Mouse (Mus musculus) hindbrain, embryonic 13.5 days (tissue): ENCODE results near the gene Casc1. TPM values are rescaled to one million over a fixed set of nuclear protein-coding genes. Genes with fewer than 3 reads are reported as not detected.
A peak's percentile ranks its signal among the peaks of the same experiment; 100 is the strongest.

Source experiments
- ATAC-seq: fragments of 200-750 bp; cut with Nextera tagmentation; 2 replicates; pipeline ENCODE4 v1.8.0; 2017; ENCODE audit warnings: moderate TSS enrichment; ENCODE audit not compliant: low FRiP score
- H3K27ac ChIP-seq: fragments of 300-500 bp; sonication (generic); 2 replicates; pipeline ENCODE4 v1.5.1; 2015; ENCODE audit warnings: inconsistent platforms, mild to moderate bottlenecking, moderate library complexity
- H3K27me3 ChIP-seq: fragments of 300-500 bp; sonication (generic); 2 replicates; pipeline ENCODE4 v1.6.1; 2015; ENCODE audit warnings: mild to moderate bottlenecking, inconsistent platforms
- H3K36me3 ChIP-seq: fragments of 300-500 bp; sonication (generic); 2 replicates; pipeline ENCODE4 v1.6.1; 2015; ENCODE audit warnings: mild to moderate bottlenecking, inconsistent platforms
- H3K4me1 ChIP-seq: fragments of 300-500 bp; sonication (generic); replicated peaks from 2 replicates; pipeline ENCODE4 v1.6.1; 2015; ENCODE audit warnings: inconsistent platforms
- H3K4me2 ChIP-seq: fragments of 300-500 bp; sonication (generic); 2 replicates; pipeline ENCODE4 v1.6.1; 2015; ENCODE audit warnings: inconsistent platforms, mild to moderate bottlenecking, moderate library complexity
- H3K4me3 ChIP-seq: fragments of 300-500 bp; sonication (generic); 2 replicates; pipeline ENCODE4 v1.5.1; 2015; ENCODE audit warnings: mild to moderate bottlenecking, inconsistent platforms
- H3K9ac ChIP-seq: fragments of 300-500 bp; sonication (generic); 2 replicates; pipeline ENCODE4 v1.6.1; 2015; ENCODE audit warnings: mild to moderate bottlenecking, inconsistent platforms
- H3K9me3 ChIP-seq: fragments of 300-500 bp; sonication (generic); 2 replicates; pipeline ENCODE4 v1.6.1; 2016; ENCODE audit warnings: inconsistent platforms
- WGBS: fragments of 180-500 bp; shearing (Covaris S2); methylation state at CpG from one replicate; pipeline ENCODE4 v1.1.7; 2015; 5-methylcytosine and 5-hydroxymethylcytosine counted together
- polyA plus RNA-seq: library from polyadenylated mRNA; unstranded; fragments of >200 nt; fragmentation: Nextera tagmentation; extraction: Ambion mirVana; gene quantifications from 2 replicates; pipeline ENCODE4 v1.2.1, GENCODE M21; 2015

The Casc1 gene
- polyA plus RNA-seq, 1 experiment from 2014 or later: 0.97 TPM

DNA sequence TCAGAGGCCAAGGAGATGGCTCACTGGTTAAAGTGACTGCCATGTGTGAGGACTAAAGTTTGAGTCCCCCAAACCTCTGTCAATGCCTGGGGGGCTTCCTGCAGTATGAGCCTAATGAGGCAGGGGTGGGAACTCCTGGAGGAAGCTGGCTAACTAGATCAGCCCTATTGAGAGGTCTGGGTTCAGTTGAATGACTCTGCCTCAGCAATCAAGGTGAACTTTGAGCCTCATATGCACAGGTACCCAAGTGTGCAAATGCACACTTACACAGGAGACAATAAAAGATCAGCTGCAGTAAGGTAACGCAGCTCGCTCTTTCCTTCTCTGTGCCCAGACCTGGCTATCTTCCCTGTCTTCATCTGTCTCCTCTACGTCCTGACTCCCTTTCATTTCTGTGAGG lies 17.8 kb downstream of the Casc1 start:
- Histone ChIP-seq H3K4me1 (no peaks in the 10 kb centered on the region), H3K36me3 (no peaks in the 10 kb centered on the region), H3K9me3 (no peaks in the 10 kb centered on the region), H3K4me3 (no peak overlapping the region), H3K9ac (no peak overlapping the region), H3K27ac (no peak overlapping the region), H3K4me2 (no peak overlapping the region), H3K27me3 (no peaks in the 10 kb centered on the region)
- WGBS: 93% methylated on average over 3 of the region's 3 CpGs
- no peak for ATAC-seq

DNA sequence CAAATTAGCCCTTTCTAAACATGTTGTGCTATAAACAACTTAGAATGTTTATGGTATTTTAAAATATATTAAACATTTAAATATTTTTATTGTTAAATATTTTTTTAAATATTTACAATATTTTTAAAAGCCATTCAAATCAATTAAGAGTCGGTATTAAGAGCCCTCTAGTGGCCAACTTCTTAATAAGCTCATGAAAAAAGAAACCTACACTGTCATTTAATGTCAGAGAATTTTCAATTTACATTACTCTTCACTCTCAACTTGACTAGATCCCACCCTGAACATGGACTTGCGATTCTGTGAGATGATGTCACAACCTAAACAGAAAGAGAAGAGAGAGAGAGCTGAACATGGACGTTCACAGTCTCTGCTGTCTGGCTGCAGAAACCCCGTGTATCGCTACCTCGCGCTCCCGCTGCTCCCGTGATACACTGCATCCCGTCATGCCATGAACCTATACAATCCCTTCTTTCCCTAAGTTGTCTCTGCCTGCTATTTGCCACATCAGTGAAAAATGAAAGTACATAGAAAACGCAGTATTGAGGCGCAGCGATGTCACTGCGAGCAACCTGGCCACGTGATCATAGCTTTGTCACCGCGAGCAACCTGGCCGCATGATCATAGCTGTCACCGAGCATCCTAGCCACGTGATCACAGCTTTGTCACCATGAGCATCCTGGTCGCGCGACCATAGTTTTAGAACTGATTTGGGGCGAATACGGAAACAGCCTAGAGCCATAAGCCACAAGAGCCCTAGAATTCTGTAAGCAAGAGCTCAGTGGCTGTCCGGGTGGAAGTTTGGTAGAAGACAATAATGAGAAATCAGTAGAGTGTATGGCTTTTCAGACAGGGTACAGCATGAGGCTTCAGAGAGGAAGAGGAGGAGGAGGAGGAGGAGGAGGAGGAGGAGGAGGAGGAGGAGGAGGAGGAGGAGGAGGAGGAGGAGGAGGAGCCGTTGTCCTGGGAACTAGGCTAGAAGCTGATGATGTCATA lies 23.4 kb downstream of the Casc1 start:
- Histone ChIP-seq H3K27ac (peak overlapping the region; percentile 56; the same call in 1 of the 2 replicates), H3K9ac (no peak overlapping the region), H3K4me1 (no peaks in the 10 kb centered on the region), H3K9me3 (no peaks in the 10 kb centered on the region), H3K36me3 (no peaks in the 10 kb centered on the region), H3K4me3 (peak overlapping the region; percentile 23), H3K4me2 (peak overlapping the region; percentile 42), H3K27me3 (no peaks in the 10 kb centered on the region)
- ATAC-seq: peak; percentile 73
- WGBS: 59% methylated on average over 27 of the region's 27 CpGs

DNA sequence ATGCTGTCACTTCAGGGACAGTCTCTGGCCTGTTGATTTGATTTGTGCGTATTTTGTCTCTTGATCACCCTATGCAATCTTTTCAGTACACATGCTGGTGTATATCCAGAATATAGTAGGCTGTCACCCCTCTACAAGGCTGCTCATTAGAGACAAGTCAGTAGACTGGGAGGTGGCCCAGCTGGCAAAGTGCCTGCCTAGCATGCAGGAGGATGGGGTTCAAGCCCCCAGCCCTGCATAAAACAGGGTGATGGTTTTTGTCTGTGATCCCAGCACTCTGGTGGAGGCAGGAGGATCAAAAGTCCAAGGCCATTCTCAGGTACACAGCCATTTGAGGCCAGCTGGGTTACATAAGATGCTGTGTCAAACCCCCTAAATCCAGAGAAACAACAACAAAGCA lies 24.7 kb downstream of the Casc1 start:
- no peak overlapping the region for H3K27ac ChIP-seq
- H3K4me2 ChIP-seq: no peak overlapping the region
- no peaks in the 10 kb centered on the region for H3K27me3 ChIP-seq
- H3K36me3 ChIP-seq: no peaks in the 10 kb centered on the region
- WGBS: 94% methylated on average over 1 of the region's 1 CpGs
- no peak overlapping the region for H3K9ac ChIP-seq
- no peak for ATAC-seq
- no peak overlapping the region for H3K4me3 ChIP-seq
- H3K9me3 ChIP-seq: no peaks in the 10 kb centered on the region
- H3K4me1 ChIP-seq: no peaks in the 10 kb centered on the region

DNA sequence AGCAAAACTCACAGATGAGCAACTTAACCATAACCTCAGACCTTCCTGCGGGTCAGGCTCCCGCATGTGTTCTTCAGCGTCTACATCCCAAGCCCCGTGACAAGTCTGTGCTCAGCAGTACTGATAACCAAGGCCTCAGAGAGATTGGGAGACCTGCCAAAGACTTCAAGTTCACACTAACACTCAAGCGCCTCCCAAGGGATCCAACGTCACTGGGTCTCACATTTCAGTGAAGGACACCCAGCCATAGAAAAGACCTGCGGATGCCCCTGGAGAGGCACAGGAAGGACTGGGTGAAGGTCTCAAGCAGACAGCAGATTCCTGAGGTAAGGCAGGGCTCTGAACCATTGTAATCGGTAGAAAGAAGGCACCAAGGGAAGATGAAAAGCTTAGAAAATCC lies 28.8 kb downstream of the Casc1 start:
- H3K9ac ChIP-seq: no peak overlapping the region
- no peaks in the 10 kb centered on the region for H3K36me3 ChIP-seq
- no peak overlapping the region for H3K4me2 ChIP-seq
- H3K27me3 ChIP-seq: peaks cover 3% of the 10 kb centered on the region; the same call in 1 of the 2 replicates
- H3K4me3 ChIP-seq: no peak overlapping the region
- H3K4me1 ChIP-seq: no peaks in the 10 kb centered on the region
- H3K27ac ChIP-seq: no peak overlapping the region
- no peak for ATAC-seq
- no peaks in the 10 kb centered on the region for H3K9me3 ChIP-seq
- WGBS: 81% methylated on average over 8 of the region's 8 CpGs

DNA sequence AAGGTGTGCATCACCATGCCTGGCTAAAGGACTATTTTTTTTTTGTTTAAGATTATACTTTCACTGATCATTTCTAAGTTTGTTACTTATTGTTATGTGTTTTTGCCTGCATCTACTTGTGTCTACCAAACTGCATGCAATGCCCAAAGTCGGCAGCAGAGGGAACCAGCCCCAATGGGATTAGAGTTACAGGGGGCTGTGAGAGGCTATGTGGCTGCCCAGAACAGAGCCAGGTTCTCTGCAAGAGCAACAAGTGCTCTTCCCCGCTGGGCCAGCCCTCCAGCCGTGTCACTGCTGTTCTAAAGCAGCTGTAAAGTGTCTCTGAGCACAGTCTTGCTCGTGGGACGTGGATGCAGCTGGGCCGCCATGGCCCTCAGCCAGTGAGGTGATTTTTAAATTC lies 31.1 kb downstream of the Casc1 start:
- no peak for ATAC-seq
- no peak overlapping the region for H3K27ac ChIP-seq
- no peak overlapping the region for H3K4me3 ChIP-seq
- no peaks in the 10 kb centered on the region for H3K9me3 ChIP-seq
- H3K9ac ChIP-seq: no peak overlapping the region
- no peak overlapping the region for H3K4me2 ChIP-seq
- no peaks in the 10 kb centered on the region for H3K36me3 ChIP-seq
- peaks cover under 1% of the 10 kb centered on the region for H3K4me1 ChIP-seq
- WGBS: 22% methylated on average over 6 of the region's 6 CpGs
- peaks cover 23% of the 10 kb centered on the region for H3K27me3 ChIP-seq

DNA sequence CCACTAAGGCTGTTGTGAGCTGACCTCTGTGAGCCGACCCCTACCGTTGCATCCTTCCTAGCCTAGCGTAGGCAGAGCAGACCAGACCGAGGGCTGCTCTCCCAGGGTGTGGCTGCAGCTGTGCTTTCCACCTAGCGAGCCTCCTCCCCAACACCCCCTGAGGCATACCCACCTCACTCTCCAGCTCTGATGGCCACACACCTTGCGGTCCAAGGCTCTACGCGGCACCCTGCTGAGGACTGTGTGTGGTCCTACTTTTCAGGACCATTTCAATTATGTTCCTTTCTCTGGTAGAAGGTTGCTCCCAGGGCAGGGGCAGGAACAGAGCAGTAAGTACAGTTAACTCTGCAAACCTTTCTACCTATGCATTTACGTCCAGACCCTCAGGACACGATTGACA lies 34.3 kb downstream of the Casc1 start:
- H3K9ac ChIP-seq: no peak overlapping the region

DNA sequence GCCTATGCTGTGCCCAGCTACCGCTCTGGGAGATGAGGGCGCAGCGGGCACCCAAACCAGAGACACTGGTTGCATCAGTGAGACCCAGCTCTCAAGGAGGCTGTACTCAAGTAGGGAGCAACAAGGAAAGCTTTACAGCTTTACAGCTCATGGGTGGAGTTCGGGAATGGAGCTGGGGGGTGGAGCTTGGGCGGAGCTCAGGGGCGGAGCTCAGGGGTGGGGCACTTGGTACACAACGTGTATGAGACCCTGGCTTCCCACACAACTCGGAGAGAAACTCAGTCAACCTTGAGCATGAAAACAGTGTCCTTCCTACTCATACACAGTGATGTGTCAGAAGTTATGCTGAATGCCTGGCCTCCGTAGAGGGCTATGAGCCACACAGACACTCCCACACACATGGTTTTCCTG lies 35.2 kb downstream of the Casc1 start:
- Histone ChIP-seq H3K4me2 (no peak overlapping the region), H3K27ac (no peak overlapping the region), H3K9me3 (no peaks in the 10 kb centered on the region), H3K27me3 (peaks cover 30% of the 10 kb centered on the region), H3K4me3 (no peak overlapping the region), H3K36me3 (no peaks in the 10 kb centered on the region), H3K4me1 (peaks cover 19% of the 10 kb centered on the region), H3K9ac (no peak overlapping the region)
- 37% methylated on average over 9 of the region's 9 CpGs for WGBS
- ATAC-seq: no peak

More for the DNA sequence above, 34.3 kb downstream of the Casc1 start:
- 54% methylated on average over 10 of the region's 10 CpGs for WGBS
- no peak for ATAC-seq
- Histone ChIP-seq H3K4me2 (no peak overlapping the region), H3K4me3 (no peak overlapping the region), H3K4me1 (peaks cover 19% of the 10 kb centered on the region), H3K27me3 (peaks cover 30% of the 10 kb centered on the region), H3K36me3 (no peaks in the 10 kb centered on the region), H3K27ac (no peak overlapping the region), H3K9me3 (no peaks in the 10 kb centered on the region)

DNA sequence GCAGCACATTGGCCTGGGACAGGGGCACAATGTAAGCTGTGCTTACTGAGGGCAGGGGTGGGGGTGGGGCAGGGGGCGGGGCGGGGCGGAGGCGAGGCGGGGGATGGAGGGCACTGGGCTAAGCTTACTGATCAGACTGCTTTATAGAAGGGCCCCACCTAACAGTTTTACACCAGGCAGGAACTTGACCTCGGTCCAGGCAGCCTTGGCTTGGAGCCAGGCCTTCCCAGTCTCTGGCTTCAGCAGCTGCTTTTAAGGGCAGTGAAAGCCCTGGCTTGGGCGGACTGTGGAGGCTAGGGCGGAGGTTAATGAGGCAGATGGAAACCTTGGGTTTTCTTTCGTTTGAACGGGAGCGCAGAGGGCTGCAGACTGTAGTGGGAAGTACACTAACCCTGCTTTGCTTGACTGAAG lies 37.0 kb downstream of the Casc1 start:
- Histone ChIP-seq H3K27ac (no peak overlapping the region), H3K4me2 (peak overlapping the region; percentile 23; the same call in 1 of the 2 replicates), H3K9ac (no peak overlapping the region), H3K4me1 (peaks cover 19% of the 10 kb centered on the region), H3K36me3 (no peaks in the 10 kb centered on the region), H3K27me3 (peaks cover 30% of the 10 kb centered on the region), H3K9me3 (no peaks in the 10 kb centered on the region), H3K4me3 (no peak overlapping the region)
- 3% methylated on average over 11 of the region's 11 CpGs for WGBS
- peak; percentile 57; the same call in 1 of the 2 replicates for ATAC-seq

DNA sequence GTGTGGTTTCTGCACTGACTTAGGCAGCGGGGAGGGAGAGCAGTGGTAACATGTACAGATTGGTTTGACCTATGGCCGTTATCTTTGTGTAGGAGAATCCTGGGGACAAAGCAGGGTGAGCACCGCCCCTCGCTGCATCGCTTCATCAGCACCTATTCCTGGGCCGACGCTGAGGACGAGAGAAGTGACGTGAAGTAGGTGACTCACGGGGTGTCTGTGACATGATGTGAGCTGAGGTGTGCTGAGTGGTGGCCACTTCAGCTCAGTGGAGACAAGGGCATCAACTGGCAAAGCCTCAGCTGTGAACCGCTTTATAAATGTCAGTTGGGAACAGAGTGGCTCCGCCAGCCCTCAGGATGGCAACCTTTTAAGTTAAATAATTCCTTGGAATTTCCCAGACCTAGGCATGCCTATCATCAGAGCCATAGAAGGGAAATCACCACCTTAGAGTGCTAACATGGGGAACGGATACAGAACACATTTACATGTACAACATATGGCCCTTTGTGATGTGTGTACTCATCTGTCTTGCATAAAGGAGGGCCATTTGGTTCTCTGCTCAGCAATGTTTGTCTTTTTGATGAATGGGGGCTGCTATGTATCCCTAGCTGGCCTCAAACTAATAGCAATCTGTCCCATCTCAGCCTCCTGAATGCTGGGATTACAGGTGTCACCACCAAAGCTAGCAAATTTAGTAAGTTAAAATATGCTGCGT lies 38.8 kb downstream of the Casc1 start:
- H3K27me3 ChIP-seq: peaks cover 27% of the 10 kb centered on the region
- no peak for ATAC-seq
- no peaks in the 10 kb centered on the region for H3K9me3 ChIP-seq
- H3K9ac ChIP-seq: no peak overlapping the region
- H3K36me3 ChIP-seq: no peaks in the 10 kb centered on the region
- H3K4me2 ChIP-seq: no peak overlapping the region
- H3K4me1 ChIP-seq: peaks cover 19% of the 10 kb centered on the region
- 76% methylated on average over 14 of the region's 14 CpGs for WGBS
- no peak overlapping the region for H3K27ac ChIP-seq
- H3K4me3 ChIP-seq: no peak overlapping the region

DNA sequence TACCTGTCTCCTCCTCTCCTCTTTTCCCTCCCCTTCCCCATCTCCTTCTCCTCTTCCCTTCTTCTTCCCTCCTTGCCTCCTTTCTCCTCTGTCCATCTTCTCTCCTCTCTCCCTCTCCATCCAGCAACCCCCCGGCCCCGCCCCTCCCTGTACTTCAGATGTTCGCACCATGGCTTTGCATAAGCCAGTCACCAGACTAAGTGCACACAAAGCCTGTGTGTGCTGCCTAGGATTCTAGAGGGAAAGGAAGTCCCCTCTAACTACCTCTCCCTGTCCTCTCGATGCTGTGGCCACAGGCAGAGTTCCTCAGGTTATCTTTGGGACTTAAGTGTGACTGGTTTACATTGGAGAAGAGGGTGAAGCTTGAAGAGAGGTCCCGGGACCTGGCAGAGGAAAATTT lies 50.2 kb downstream of the Casc1 start:
- no peak overlapping the region for H3K27ac ChIP-seq
- 76% methylated on average over 5 of the region's 5 CpGs for WGBS
- H3K4me3 ChIP-seq: no peak overlapping the region
- H3K9ac ChIP-seq: no peak overlapping the region
- H3K4me1 ChIP-seq: no peaks in the 10 kb centered on the region
- H3K36me3 ChIP-seq: no peaks in the 10 kb centered on the region
- H3K9me3 ChIP-seq: peaks cover 10% of the 10 kb centered on the region
- no peak overlapping the region for H3K4me2 ChIP-seq
- no peak for ATAC-seq
- H3K27me3 ChIP-seq: no peaks in the 10 kb centered on the region

DNA sequence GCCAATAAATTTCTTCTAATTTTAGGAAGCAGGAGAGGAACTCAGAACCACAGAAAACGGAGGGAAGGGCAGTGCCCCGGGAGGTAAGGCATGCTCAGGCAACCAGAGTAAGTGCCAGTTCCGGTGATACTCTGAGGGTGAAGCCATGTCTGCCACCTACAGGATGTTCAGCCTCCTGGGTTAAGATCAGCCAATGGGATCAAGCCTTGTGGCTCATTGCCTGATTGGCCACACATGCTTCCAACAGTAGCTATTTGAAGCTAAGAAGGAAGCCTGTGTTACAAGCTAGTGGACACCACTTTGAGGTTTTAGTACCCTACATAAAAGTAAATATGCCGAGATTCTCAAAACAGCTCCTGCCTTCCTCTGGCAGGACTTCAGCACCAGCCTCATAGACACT lies 52.2 kb downstream of the Casc1 start:
- no peak for ATAC-seq
- Histone ChIP-seq H3K27ac (no peak overlapping the region), H3K27me3 (no peaks in the 10 kb centered on the region), H3K36me3 (no peaks in the 10 kb centered on the region), H3K4me2 (no peak overlapping the region), H3K9me3 (no peaks in the 10 kb centered on the region), H3K4me1 (no peaks in the 10 kb centered on the region), H3K9ac (no peak overlapping the region), H3K4me3 (no peak overlapping the region)
- 85% methylated on average over 4 of the region's 4 CpGs for WGBS

DNA sequence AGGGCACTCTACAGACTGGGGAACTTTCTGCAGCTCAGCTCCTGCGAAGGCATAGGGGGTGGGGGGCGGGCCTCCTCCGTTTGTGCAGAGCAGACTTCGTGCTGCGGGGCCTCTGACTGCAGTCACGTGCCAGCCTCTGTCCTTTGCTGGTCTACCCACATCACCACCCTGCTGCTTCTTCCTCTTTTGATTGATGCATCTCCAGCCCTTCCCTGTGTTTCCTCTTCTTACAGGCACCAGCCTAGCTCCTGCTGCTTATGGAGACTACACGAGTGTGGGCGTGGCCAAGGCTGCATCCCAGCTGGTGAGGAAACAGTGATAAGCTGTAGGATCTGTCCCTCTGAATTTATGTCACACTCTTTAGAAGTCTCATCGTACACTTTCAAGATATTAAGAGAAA lies 61.8 kb downstream of the Casc1 start:
- Histone ChIP-seq H3K4me1 (0 out of 2 replicates have a peak, but pooled peaks cover 9% of the 10 kb centered on the region), H3K27me3 (no peaks in the 10 kb centered on the region), H3K4me3 (no peak overlapping the region), H3K36me3 (no peaks in the 10 kb centered on the region), H3K9me3 (no peaks in the 10 kb centered on the region), H3K4me2 (no peak overlapping the region), H3K9ac (no peak overlapping the region), H3K27ac (no peak overlapping the region)
- WGBS: 35% methylated on average over 9 of the region's 9 CpGs
- ATAC-seq: no peak
